Mouse (Mus musculus): Measurements from ENCODE around the gene Tbc1d2.

Gene Tbc1d2

DNA sequence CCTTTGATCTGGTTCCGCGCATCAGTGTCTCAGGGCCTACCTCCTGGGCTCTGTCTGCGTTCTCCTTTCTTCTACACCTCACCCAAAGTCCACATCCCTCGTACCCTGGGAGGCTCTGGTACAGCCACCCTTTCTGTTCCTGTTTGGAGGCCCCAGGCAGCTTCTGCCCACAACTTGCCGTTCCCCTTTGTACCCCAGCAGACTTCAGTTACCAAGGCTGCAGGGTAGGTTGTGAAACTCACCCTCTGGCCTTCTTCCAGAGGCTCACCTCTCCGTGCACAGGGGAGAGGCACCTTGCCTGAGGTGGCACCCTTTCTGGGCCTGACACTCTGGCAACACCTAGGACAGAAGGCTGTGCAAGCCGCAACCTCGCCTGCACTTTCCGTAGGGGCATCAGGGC lies 94.2 kb downstream of the Tbc1d2 start:
- no peak for DNase-seq (ENCODE audit: low spot score in 2 of 2)

Data from cerebellum, postnatal 4 days (tissue).